Mouse (Mus musculus) kidney, adult 2 months (tissue): ENCODE results near the gene Ggact.

Experiments
- CTCF ChIP-seq: fragments of 200-500 bp; conservative IDR thresholded peaks from 2 replicates; pipeline ENCODE4 v1.5.1; 2011; ENCODE audit warnings: low read depth, mild to moderate bottlenecking, control low read depth, low read length, moderate library complexity, mixed read lengths; ENCODE audit not compliant: insufficient read depth, insufficient read length
- POLR2A ChIP-seq: fragments of 200-500 bp; IDR thresholded peaks from one replicate; pipeline ENCODE4 v1.6.1; 2011; ENCODE audit warnings: low read depth, low read length, control low read depth

- TF ChIP-seq POLR2A (no peak), CTCF (no peak)
These were observed 11.4 kb downstream of the Ggact start for GRCm38 (mm10) chr14:122902136-122902535.
